Mouse (Mus musculus) C2C12 (cell line): ENCODE measurements around the gene Cnnm3.

Source experiments
- CTCF ChIP-seq: IDR thresholded peaks from one replicate; pipeline ENCODE4 v1.5.1; 2011; ENCODE audit not compliant: control insufficient read depth, insufficient read depth, insufficient read length
- FOSL1 ChIP-seq: IDR thresholded peaks from one replicate; pipeline ENCODE4 v1.8.0; 2011; ENCODE audit warnings: mild to moderate bottlenecking, low read length; ENCODE audit not compliant: poor library complexity, insufficient read depth, severe bottlenecking
- MYOD1 ChIP-seq: IDR thresholded peaks from one replicate; pipeline ENCODE4 v1.6.1; 2011; ENCODE audit warnings: low read depth; ENCODE audit not compliant: control insufficient read depth, insufficient read length
- USF1 ChIP-seq: IDR thresholded peaks from one replicate; pipeline ENCODE4 v1.6.1; 2011; ENCODE audit warnings: low read depth, mild to moderate bottlenecking, control low read depth, moderate library complexity

DNA sequence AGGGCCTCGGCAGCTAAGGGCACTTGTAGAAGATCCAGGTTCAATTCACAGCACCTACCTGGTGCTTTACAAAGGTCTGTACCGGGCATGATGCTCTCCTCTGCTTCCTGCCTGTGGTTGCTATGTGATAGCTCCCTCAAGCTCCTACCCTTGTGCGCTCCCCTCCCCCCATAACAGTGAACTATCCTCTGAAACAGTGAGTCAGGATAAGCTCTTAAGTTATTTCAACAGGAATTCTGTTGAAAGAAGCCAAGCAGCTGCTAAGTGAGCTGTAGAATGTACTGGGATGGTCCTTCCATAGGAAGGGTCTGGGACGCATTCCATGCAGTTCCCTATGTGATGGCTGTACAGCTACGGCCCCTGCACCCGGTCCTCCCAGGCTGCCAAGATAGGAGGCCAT, 21.9 kb downstream of the Cnnm3 start:
- TF ChIP-seq CTCF (no peak), FOSL1 (no peak), MYOD1 (no peak), USF1 (no peak)
